Comparison of ENCODE assay signal across 23 mouse cellular contexts in genomic region chr3:145640170-145640569, GRCm38 (mm10). TPM values are rescaled to one million over a fixed set of nuclear protein-coding genes. Genes with fewer than 3 reads are reported as not detected.
DNase-seq lines count a peak whose midpoint lies in the region; ATAC-seq lines count a peak whose summit lies in the region.
"Had no signal": no experiment of that assay in that cellular context is flagged by ENCODE, and none has a peak within 500 bp of the region (broad histone marks: within the 10 kb centered on the region; RNA-seq: fewer than 3 reads in every experiment).

No protein-coding gene starts in this region.

- H3K9ac ChIP-seq in forebrain, embryonic 13.5 days, result no peak overlapping the region
- no peak overlapping the region for H3K9ac ChIP-seq in forebrain, embryonic 11.5 days (ENCODE audit: low read length)
- no peak overlapping the region for H3K9ac ChIP-seq in hindbrain, embryonic 13.5 days
- H3K9ac ChIP-seq in forebrain, embryonic 14.5 days (ENCODE audit: low read length), result no peak overlapping the region
- H3K9ac ChIP-seq in midbrain, embryonic 13.5 days (replicated peaks), result no peak overlapping the region
- H3K9ac ChIP-seq: embryonic facial prominence, embryonic 13.5 days; limb, embryonic 15.5 days; liver, embryonic 14.5 days; lung, embryonic 15.5 days had no signal

- no peaks in the 10 kb centered on the region for H3K36me3 ChIP-seq in forebrain, embryonic 13.5 days (ENCODE audit: poor library complexity, severe bottlenecking)
- H3K36me3 ChIP-seq in forebrain, embryonic 11.5 days (ENCODE audit: control insufficient read depth, insufficient read depth, low read length), result no peaks in the 10 kb centered on the region
- H3K36me3 ChIP-seq in hindbrain, embryonic 13.5 days, result no peaks in the 10 kb centered on the region
- H3K36me3 ChIP-seq in hindbrain, embryonic 10.5 days, result no peaks in the 10 kb centered on the region
- no peaks in the 10 kb centered on the region for H3K36me3 ChIP-seq in forebrain, embryonic 14.5 days (ENCODE audit: control insufficient read depth, insufficient read depth, low read length)
- no peaks in the 10 kb centered on the region for H3K36me3 ChIP-seq in midbrain, embryonic 13.5 days
- H3K36me3 ChIP-seq: embryonic facial prominence, embryonic 13.5 days; limb, embryonic 15.5 days; lung, embryonic 15.5 days had no signal

- DNase-seq in forebrain, embryonic 11.5 days (ENCODE audit: low spot score), result no peak
- no peak for DNase-seq in hindbrain, embryonic 10.5 days (ENCODE audit: low spot score)
- DNase-seq in forebrain, embryonic 14.5 days (ENCODE audit: low spot score), result peak; percentile 65
- DNase-seq in spleen, postnatal 14 days (ENCODE audit: low spot score in 2 of 2), result no peak
- DNase-seq in retina, embryonic 14.5 days (ENCODE audit: low spot score), result no peak
- DNase-seq: cerebellum, adult 8-10 months; cerebellum, postnatal 36 days; embryo, embryonic 11 days; gastrocnemius, postnatal 14 days; heart, adult 2 months; kidney, adult 18-20 months; lung, postnatal 4 days; thymus, postnatal 25 days had no signal

- whole genome bisulfite sequencing in forebrain, embryonic 13.5 days, result 48% methylated on average over 4 of the region's 4 CpGs
- WGBS in forebrain, embryonic 11.5 days, result 85% methylated on average over 4 of the region's 4 CpGs
- WGBS in hindbrain, embryonic 13.5 days, result 43% methylated on average over 4 of the region's 4 CpGs
- WGBS in hindbrain, embryonic 10.5 days, result 87% methylated on average over 4 of the region's 4 CpGs
- WGBS in forebrain, embryonic 14.5 days, result 33% methylated on average over 4 of the region's 4 CpGs
- 67% methylated on average over 4 of the region's 4 CpGs for WGBS in midbrain, embryonic 13.5 days

- ATAC-seq in forebrain, embryonic 13.5 days, result peak; percentile 93
- ATAC-seq in forebrain, embryonic 11.5 days (replicated peaks; ENCODE audit: low FRiP score), result no peak
- ATAC-seq in hindbrain, embryonic 13.5 days (ENCODE audit: low FRiP score), result peak; percentile 58
- ATAC-seq in forebrain, embryonic 14.5 days, result peak; percentile 93
- ATAC-seq in midbrain, embryonic 13.5 days, result peak; percentile 81
- ATAC-seq: inflammation-experienced regulatory T-cells, adult 6 months had no signal

- no peaks in the 10 kb centered on the region for H3K9me3 ChIP-seq in forebrain, embryonic 13.5 days (replicated peaks)
- H3K9me3 ChIP-seq in forebrain, embryonic 11.5 days (ENCODE audit: control insufficient read depth, low read length), result no peaks in the 10 kb centered on the region
- no peaks in the 10 kb centered on the region for H3K9me3 ChIP-seq in hindbrain, embryonic 13.5 days
- no peaks in the 10 kb centered on the region for H3K9me3 ChIP-seq in hindbrain, embryonic 10.5 days
- no peaks in the 10 kb centered on the region for H3K9me3 ChIP-seq in forebrain, embryonic 14.5 days (replicated peaks; ENCODE audit: control insufficient read depth, low read length)
- no peaks in the 10 kb centered on the region for H3K9me3 ChIP-seq in midbrain, embryonic 13.5 days
- H3K9me3 ChIP-seq: embryonic facial prominence, embryonic 13.5 days; limb, embryonic 15.5 days; lung, embryonic 15.5 days had no signal

- no peaks in the 10 kb centered on the region for H3K27me3 ChIP-seq in forebrain, embryonic 13.5 days
- H3K27me3 ChIP-seq in forebrain, embryonic 11.5 days (ENCODE audit: control insufficient read depth, insufficient read depth, low read length), result no peaks in the 10 kb centered on the region
- H3K27me3 ChIP-seq in hindbrain, embryonic 13.5 days, result peaks cover 15% of the 10 kb centered on the region; the same call in 1 of the 2 replicates
- peaks cover 14% of the 10 kb centered on the region for H3K27me3 ChIP-seq in hindbrain, embryonic 10.5 days (ENCODE audit: insufficient read depth, poor library complexity, severe bottlenecking)
- H3K27me3 ChIP-seq in forebrain, embryonic 14.5 days (replicated peaks; ENCODE audit: control insufficient read depth, insufficient read depth, low read length), result no peaks in the 10 kb centered on the region
- peaks cover 4% of the 10 kb centered on the region for H3K27me3 ChIP-seq in midbrain, embryonic 13.5 days
- H3K27me3 ChIP-seq: limb, embryonic 15.5 days; lung, embryonic 15.5 days had no signal

- H3K4me3 ChIP-seq in forebrain, embryonic 13.5 days, result no peak overlapping the region
- no peak overlapping the region for H3K4me3 ChIP-seq in forebrain, embryonic 11.5 days (ENCODE audit: low read depth, low read length)
- no peak overlapping the region for H3K4me3 ChIP-seq in hindbrain, embryonic 13.5 days
- no peak overlapping the region for H3K4me3 ChIP-seq in hindbrain, embryonic 10.5 days
- H3K4me3 ChIP-seq in forebrain, embryonic 14.5 days (ENCODE audit: low read depth, low read length), result no peak overlapping the region
- H3K4me3 ChIP-seq in midbrain, embryonic 13.5 days (replicated peaks), result no peak overlapping the region
- H3K4me3 ChIP-seq: embryonic facial prominence, embryonic 13.5 days; erythroblast, embryonic 14.5 days; heart, adult 2 months; left cerebral cortex, adult 2 months; limb, embryonic 15.5 days; lung, embryonic 15.5 days had no signal

- H3K4me1 ChIP-seq in forebrain, embryonic 13.5 days, result peaks cover 21% of the 10 kb centered on the region
- no peaks in the 10 kb centered on the region for H3K4me1 ChIP-seq in forebrain, embryonic 11.5 days (replicated peaks; ENCODE audit: control insufficient read depth, insufficient read depth, low read length)
- H3K4me1 ChIP-seq in hindbrain, embryonic 13.5 days (replicated peaks), result peaks cover 22% of the 10 kb centered on the region
- peaks cover 22% of the 10 kb centered on the region for H3K4me1 ChIP-seq in hindbrain, embryonic 10.5 days (replicated peaks)
- peaks cover 11% of the 10 kb centered on the region for H3K4me1 ChIP-seq in forebrain, embryonic 14.5 days (ENCODE audit: control insufficient read depth, insufficient read depth, low read length)
- H3K4me1 ChIP-seq in midbrain, embryonic 13.5 days (replicated peaks), result peaks cover 14% of the 10 kb centered on the region; the same call in 1 of the 2 replicates

- H3K4me2 ChIP-seq in forebrain, embryonic 13.5 days, result 0 out of 2 replicates have a peak overlapping the region, but pooled peaks have one; percentile 0
- H3K4me2 ChIP-seq in forebrain, embryonic 11.5 days (ENCODE audit: low read depth, low read length, severe bottlenecking), result no peak overlapping the region
- H3K4me2 ChIP-seq in hindbrain, embryonic 13.5 days, result no peak overlapping the region
- H3K4me2 ChIP-seq in forebrain, embryonic 14.5 days (ENCODE audit: low read length), result no peak overlapping the region
- H3K4me2 ChIP-seq in midbrain, embryonic 13.5 days (replicated peaks), result no peak overlapping the region
- H3K4me2 ChIP-seq: embryonic facial prominence, embryonic 13.5 days; limb, embryonic 15.5 days; lung, embryonic 15.5 days had no signal

- no peak overlapping the region for H3K27ac ChIP-seq in forebrain, embryonic 13.5 days
- H3K27ac ChIP-seq in forebrain, embryonic 11.5 days (ENCODE audit: low read depth, low read length), result no peak overlapping the region
- peak overlapping the region; percentile 30; the same call in 1 of the 2 replicates for H3K27ac ChIP-seq in hindbrain, embryonic 13.5 days
- no peak overlapping the region for H3K27ac ChIP-seq in hindbrain, embryonic 10.5 days
- 0 out of 2 replicates have a peak overlapping the region, but pooled peaks have one; percentile 33 for H3K27ac ChIP-seq in forebrain, embryonic 14.5 days (ENCODE audit: low read depth, low read length)
- peak overlapping the region; percentile 35 for H3K27ac ChIP-seq in midbrain, embryonic 13.5 days
- H3K27ac ChIP-seq: embryonic facial prominence, embryonic 13.5 days; heart, adult 2 months; left cerebral cortex, adult 2 months; limb, embryonic 15.5 days; liver, embryonic 14.5 days; lung, embryonic 15.5 days had no signal

RNA-seq across cellular contexts. Expression of gene Ccn1, which starts 9.6 kb away (rescaled TPM):
- polyA plus RNA-seq in forebrain, embryonic 13.5 days (2015; fragmentation: Nextera tagmentation; extraction: Ambion mirVana), result 32.9 and 35.6 TPM in 2 replicates
- 36.7 and 39.2 TPM in 2 replicates for polyA plus RNA-seq in forebrain, embryonic 11.5 days (2014; fragmentation: Nextera tagmentation; extraction: Ambion mirVana)
- 10.1 and 11.2 TPM in 2 replicates for polyA plus RNA-seq in hindbrain, embryonic 13.5 days (2015; fragmentation: Nextera tagmentation; extraction: Ambion mirVana)
- polyA plus RNA-seq in hindbrain, embryonic 10.5 days (2016; fragmentation: Nextera tagmentation; extraction: Ambion mirVana), result 42.9 and 43.4 TPM in 2 replicates
- polyA plus RNA-seq in forebrain, embryonic 14.5 days (2014; fragmentation: Nextera tagmentation; extraction: Ambion mirVana), result 14.6 and 16.4 TPM in 2 replicates
- polyA plus RNA-seq in midbrain, embryonic 13.5 days (2015; fragmentation: Nextera tagmentation; extraction: Ambion mirVana), result 8.5 and 10.2 TPM in 2 replicates
- polyA plus RNA-seq: inflammation-experienced regulatory T-cells, adult 6 months had no signal

Comparison
In these comparisons a context has a peak if more than half of its experiments do, and no peak if none do; other contexts are left out.
1. H3K27ac ChIP-seq: peak in hindbrain, embryonic 13.5 days (single experiment), forebrain, embryonic 14.5 days (single experiment) and midbrain, embryonic 13.5 days (single experiment); none in forebrain, embryonic 13.5 days (single experiment), forebrain, embryonic 11.5 days (single experiment) and hindbrain, embryonic 10.5 days (single experiment).